ENCODE assay signal across 8 mouse cellular contexts in genomic region chr2:167834605-167835004, GRCm38 (mm10).
DNase-seq lines count a peak whose midpoint lies in the region; ATAC-seq lines count a peak whose summit lies in the region.

No protein-coding gene starts in this region.

- no peak for DNase-seq in hindbrain, embryonic 11.5 days (ENCODE audit: low spot score)
- peak; percentile 82 for DNase-seq in adipocyte (ENCODE audit: low spot score)
- DNase-seq in urinary bladder, postnatal 36 days (ENCODE audit: low spot score in 2 of 2), result peak; percentile 83 to 87
- no peak for DNase-seq in thymus, postnatal 10 days (ENCODE audit: low spot score in 2 of 2)
- no peak for DNase-seq in spleen, postnatal 4 days (ENCODE audit: low spot score in 2 of 2)

- H3K4me2 ChIP-seq in hindbrain, embryonic 13.5 days, result no peak overlapping the region
- no peak overlapping the region for H3K4me2 ChIP-seq in hindbrain, embryonic 11.5 days (replicated peaks; ENCODE audit: low read depth, low read length)
- H3K4me2 ChIP-seq in heart, embryonic 14.5 days (ENCODE audit: low read length), result no peak overlapping the region
- H3K4me2 ChIP-seq in liver, embryonic 16.5 days (ENCODE audit: low read depth, low read length), result no peak overlapping the region

- H3K9ac ChIP-seq in hindbrain, embryonic 13.5 days, result 0 out of 2 replicates have a peak overlapping the region, but pooled peaks have one; percentile 6
- no peak overlapping the region for H3K9ac ChIP-seq in hindbrain, embryonic 11.5 days (ENCODE audit: low read depth, low read length)
- no peak overlapping the region; the same call in 1 of the 2 replicates for H3K9ac ChIP-seq in heart, embryonic 14.5 days (ENCODE audit: low read length)
- H3K9ac ChIP-seq in liver, embryonic 16.5 days (ENCODE audit: low read depth, low read length), result no peak overlapping the region

- H3K4me3 ChIP-seq in hindbrain, embryonic 13.5 days, result no peak overlapping the region
- no peak overlapping the region for H3K4me3 ChIP-seq in hindbrain, embryonic 11.5 days (ENCODE audit: low read depth, low read length)
- H3K4me3 ChIP-seq in heart, embryonic 14.5 days (ENCODE audit: control insufficient read depth in 1 of 2, insufficient read depth in 1 of 2, low read depth in 1 of 2, low read length in 2 of 2), result no peak overlapping the region
- H3K4me3 ChIP-seq in liver, embryonic 16.5 days (ENCODE audit: low read depth, low read length), result no peak overlapping the region

- peaks cover 13% of the 10 kb centered on the region for H3K4me1 ChIP-seq in hindbrain, embryonic 13.5 days (replicated peaks)
- H3K4me1 ChIP-seq in hindbrain, embryonic 11.5 days (replicated peaks; ENCODE audit: control insufficient read depth, insufficient read depth, low read length), result peaks cover 2% of the 10 kb centered on the region; the same call in 1 of the 2 replicates
- peaks cover 31 to 37% of the 10 kb centered on the region in 2 experiments for H3K4me1 ChIP-seq in heart, embryonic 14.5 days (ENCODE audit: control insufficient read depth in 2 of 2, insufficient read depth in 2 of 2, low read length in 2 of 2)
- peaks cover 14% of the 10 kb centered on the region for H3K4me1 ChIP-seq in liver, embryonic 16.5 days (ENCODE audit: control insufficient read depth, low read depth, low read length)

- H3K27ac ChIP-seq in hindbrain, embryonic 13.5 days, result no peak overlapping the region
- H3K27ac ChIP-seq in hindbrain, embryonic 11.5 days (ENCODE audit: low read depth, low read length), result no peak overlapping the region
- peak overlapping the region; percentile 85 to 89 for H3K27ac ChIP-seq in heart, embryonic 14.5 days (replicated peaks in 1 of 2; ENCODE audit: control insufficient read depth in 1 of 2, insufficient read depth in 1 of 2, low read depth in 2 of 2, low read length in 2 of 2)
- peak overlapping the region; percentile 37; the same call in 1 of the 2 replicates for H3K27ac ChIP-seq in liver, embryonic 16.5 days (ENCODE audit: low read length)

- no peaks in the 10 kb centered on the region for H3K36me3 ChIP-seq in hindbrain, embryonic 13.5 days
- H3K36me3 ChIP-seq in hindbrain, embryonic 11.5 days (ENCODE audit: control insufficient read depth, insufficient read depth, low read length), result no peaks in the 10 kb centered on the region
- H3K36me3 ChIP-seq in heart, embryonic 14.5 days (ENCODE audit: control insufficient read depth, insufficient read depth, low read length), result no peaks in the 10 kb centered on the region
- no peaks in the 10 kb centered on the region for H3K36me3 ChIP-seq in liver, embryonic 16.5 days (ENCODE audit: control insufficient read depth, insufficient read depth)

- no peak for ATAC-seq in hindbrain, embryonic 13.5 days (ENCODE audit: low FRiP score)
- ATAC-seq in hindbrain, embryonic 11.5 days (ENCODE audit: low FRiP score), result no peak
- ATAC-seq in heart, embryonic 14.5 days (ENCODE audit: insufficient number of reproducible peaks, insufficient read depth, low FRiP score, low read depth), result no peak
- no peak for ATAC-seq in liver, embryonic 16.5 days (ENCODE audit: low read depth)

- H3K9me3 ChIP-seq in hindbrain, embryonic 13.5 days, result no peaks in the 10 kb centered on the region
- H3K9me3 ChIP-seq in hindbrain, embryonic 11.5 days (ENCODE audit: control insufficient read depth, low read length), result no peaks in the 10 kb centered on the region
- no peaks in the 10 kb centered on the region for H3K9me3 ChIP-seq in heart, embryonic 14.5 days (ENCODE audit: control insufficient read depth, low read length)
- no peaks in the 10 kb centered on the region for H3K9me3 ChIP-seq in liver, embryonic 16.5 days (replicated peaks; ENCODE audit: control insufficient read depth, low read length)

- WGBS in hindbrain, embryonic 13.5 days, result 73% methylated on average over 8 of the region's 8 CpGs
- WGBS in hindbrain, embryonic 11.5 days, result 84% methylated on average over 8 of the region's 8 CpGs
- 44% methylated on average over 8 of the region's 8 CpGs for WGBS in heart, embryonic 14.5 days
- 80% methylated on average over 8 of the region's 8 CpGs for WGBS in liver, embryonic 16.5 days (ENCODE audit: insufficient replicate concordance)

- H3K27me3 ChIP-seq in hindbrain, embryonic 13.5 days, result 0 out of 2 replicates have a peak, but pooled peaks cover 2% of the 10 kb centered on the region
- H3K27me3 ChIP-seq in hindbrain, embryonic 11.5 days (ENCODE audit: control insufficient read depth, insufficient read depth, low read length), result no peaks in the 10 kb centered on the region
- H3K27me3 ChIP-seq in heart, embryonic 14.5 days (ENCODE audit: control insufficient read depth, insufficient read depth, low read length), result no peaks in the 10 kb centered on the region
- H3K27me3 ChIP-seq in liver, embryonic 16.5 days (ENCODE audit: control insufficient read depth, insufficient read depth, low read depth, low read length), result no peaks in the 10 kb centered on the region

Comparison
In these comparisons a context has a peak if more than half of its experiments do, and no peak if none do; other contexts are left out.
1. H3K27ac ChIP-seq: peak in heart, embryonic 14.5 days (2 of 2) and liver, embryonic 16.5 days (single experiment); none in hindbrain, embryonic 13.5 days (single experiment) and hindbrain, embryonic 11.5 days (single experiment).
2. DNase-seq: peak in adipocyte (single experiment) and urinary bladder, postnatal 36 days (2 of 2); none in hindbrain, embryonic 11.5 days (single experiment), thymus, postnatal 10 days (0 of 2) and spleen, postnatal 4 days (0 of 2).